Mouse (Mus musculus): ENCODE results near the gene Pgpep1l.
"Not testable (repeated sequence)": the region's sequence is repeated elsewhere in the genome, so short reads cannot be mapped to it uniquely, and the experiment has no call there.

The Pgpep1l gene

GRCm38 (mm10) chr7:68264028-68264453, at the start of gene Pgpep1l:
Gene Pgpep1l (minus strand): TSS chr7:68264233.
- in situ Hi-C loops (cut with MboI, MseI) = loop anchor here (10.0 kb wide), 1 partner anchor 1579 kb away; the partner anchor contains the start of genes Asb7 and Lins1

GRCm38 (mm10) chr7:68313038-68313782, 49.2 kb upstream of the Pgpep1l start:
- in situ Hi-C loops (cut with MboI, MseI) = no loop called here

GRCm38 (mm10) chr7:68312395-68312794, 48.4 kb upstream of the Pgpep1l start:
- in situ Hi-C loops (cut with MboI, MseI) = no loop called here

- in situ Hi-C loops (cut with MboI, MseI) = no loop called here
These were observed 47.4 kb upstream of the Pgpep1l start for GRCm38 (mm10) chr7:68311469-68311868.

GRCm38 (mm10) chr7:68306756-68307155, 42.7 kb upstream of the Pgpep1l start:
- in situ Hi-C loops (cut with MboI, MseI) = loop anchor here (10.0 kb wide), 1 partner anchor 502 kb away; no protein-coding TSS in a partner anchor

GRCm38 (mm10) chr7:68305781-68306575, 41.9 kb upstream of the Pgpep1l start:
- in situ Hi-C loops (cut with MboI, MseI) = loop anchor here (10.0 kb wide), 1 partner anchor 501 kb away; no protein-coding TSS in a partner anchor

- in situ Hi-C loops (cut with MboI, MseI) = loop anchor here (10.0 kb wide), 1 partner anchor 499 kb away; no protein-coding TSS in a partner anchor
These were observed 39.7 kb upstream of the Pgpep1l start for GRCm38 (mm10) chr7:68303685-68304084.

- in situ Hi-C loops (cut with MboI, MseI) = loop anchor here (10.0 kb wide), 1 partner anchor 498 kb away; no protein-coding TSS in a partner anchor
These were observed 38.8 kb upstream of the Pgpep1l start for GRCm38 (mm10) chr7:68302586-68303433.

- in situ Hi-C loops (cut with MboI, MseI) = loop anchor here (10.0 kb wide), 1 partner anchor 496 kb away; no protein-coding TSS in a partner anchor
These were observed 37.1 kb upstream of the Pgpep1l start for GRCm38 (mm10) chr7:68301160-68301559.

- in situ Hi-C loops (cut with MboI, MseI) = loop anchor here (10.0 kb wide), 1 partner anchor 164 kb away; no protein-coding TSS in a partner anchor
These were observed 34.5 kb upstream of the Pgpep1l start for GRCm38 (mm10) chr7:68298381-68299076.

GRCm38 (mm10) chr7:68296487-68296886, 32.5 kb upstream of the Pgpep1l start:
- in situ Hi-C loops (cut with MboI, MseI) = loop anchor here (10.0 kb wide), 1 partner anchor 162 kb away; no protein-coding TSS in a partner anchor

GRCm38 (mm10) chr7:68293997-68294789, 30.2 kb upstream of the Pgpep1l start:
- in situ Hi-C loops (cut with MboI, MseI) = loop anchor here (10.0 kb wide), 1 partner anchor 159 kb away; no protein-coding TSS in a partner anchor

GRCm38 (mm10) chr7:68291603-68292002, 27.6 kb upstream of the Pgpep1l start:
- in situ Hi-C loops (cut with MboI, MseI) = loop anchor here (10.0 kb wide), 1 partner anchor 157 kb away; no protein-coding TSS in a partner anchor

- in situ Hi-C loops (cut with MboI, MseI) = no loop called here
These were observed 25.0 kb upstream of the Pgpep1l start for GRCm38 (mm10) chr7:68289081-68289480.

- in situ Hi-C loops (cut with MboI, MseI) = not testable (repeated sequence)
These were observed 24.0 kb upstream of the Pgpep1l start for GRCm38 (mm10) chr7:68288000-68288399.

GRCm38 (mm10) chr7:68287582-68287981, 23.5 kb upstream of the Pgpep1l start:
- in situ Hi-C loops (cut with MboI, MseI) = no loop called here

- in situ Hi-C loops (cut with MboI, MseI) = no loop called here
These were observed 22.8 kb upstream of the Pgpep1l start for GRCm38 (mm10) chr7:68286526-68287481.

- in situ Hi-C loops (cut with MboI, MseI) = no loop called here
These were observed 21.8 kb upstream of the Pgpep1l start for GRCm38 (mm10) chr7:68285851-68286298.
